Mouse (Mus musculus) midbrain, embryonic 12.5 days (tissue): ENCODE results near the gene Dhrs3. TPM values are rescaled to one million over a fixed set of nuclear protein-coding genes. Genes with fewer than 3 reads are reported as not detected.

Experiments
- ATAC-seq: fragments of 200-750 bp; cut with Nextera tagmentation; 2 replicates; pipeline ENCODE4 v1.8.0; 2017; ENCODE audit warnings: low read depth, moderate TSS enrichment, moderate library complexity; ENCODE audit not compliant: low FRiP score
- H3K27ac ChIP-seq: fragments of 300-500 bp; sonication (generic); replicated peaks from 2 replicates; pipeline ENCODE4 v1.5.1; 2016; ENCODE audit warnings: mild to moderate bottlenecking
- H3K27me3 ChIP-seq: fragments of 300-500 bp; sonication (generic); 2 replicates; pipeline ENCODE4 v1.6.1; 2016; ENCODE audit warnings: mild to moderate bottlenecking
- H3K36me3 ChIP-seq: fragments of 300-500 bp; sonication (generic); 2 replicates; pipeline ENCODE4 v1.6.1; 2016
- H3K4me1 ChIP-seq: fragments of 300-500 bp; sonication (generic); 2 replicates; pipeline ENCODE4 v1.6.1; 2016
- H3K4me2 ChIP-seq: fragments of 300-500 bp; sonication (generic); replicated peaks from 2 replicates; pipeline ENCODE4 v1.6.1; 2016; ENCODE audit warnings: mild to moderate bottlenecking, moderate library complexity
- H3K4me3 ChIP-seq: fragments of 300-500 bp; sonication (generic); 2 replicates; pipeline ENCODE4 v1.5.1; 2016; ENCODE audit warnings: mild to moderate bottlenecking
- H3K9ac ChIP-seq: fragments of 300-500 bp; sonication (generic); replicated peaks from 2 replicates; pipeline ENCODE4 v1.6.1; 2016; ENCODE audit warnings: mild to moderate bottlenecking, moderate library complexity
- H3K9me3 ChIP-seq: fragments of 300-500 bp; sonication (generic); 2 replicates; pipeline ENCODE4 v1.6.1; 2016; ENCODE audit warnings: mild to moderate bottlenecking
- WGBS: fragments of 180-500 bp; shearing (Covaris S2); methylation state at CpG from one replicate; pipeline ENCODE4 v1.1.7; 2016; 5-methylcytosine and 5-hydroxymethylcytosine counted together
- polyA plus RNA-seq: library from polyadenylated mRNA; unstranded; fragments of >200 nt; fragmentation: Nextera tagmentation; extraction: Ambion mirVana; gene quantifications from 2 replicates; pipeline ENCODE4 v1.2.1, GENCODE M21; 2016

Dhrs3 gene
- polyA plus RNA-seq, 1 experiment from 2014 or later: 13.6 TPM

DNA sequence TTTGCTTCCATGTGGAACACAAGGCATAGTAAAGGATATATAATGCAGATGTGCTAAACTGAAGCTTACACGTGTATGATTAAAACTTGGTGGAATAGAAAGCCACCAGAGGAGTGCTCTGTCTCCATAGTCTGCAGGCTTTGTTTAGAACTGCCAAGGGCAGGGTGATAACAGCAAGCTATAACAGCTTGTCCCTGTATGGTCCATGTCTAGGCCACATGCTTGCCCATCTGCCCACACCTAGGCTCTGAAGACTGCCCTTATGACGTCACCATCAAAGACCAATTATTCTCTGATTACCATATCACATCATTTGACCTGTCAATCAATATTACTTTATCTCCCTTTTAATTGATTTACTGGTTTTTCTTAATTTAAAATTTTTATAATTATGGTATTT, 72.6 kb downstream of the Dhrs3 start:
- H3K27me3 ChIP-seq: no peaks in the 10 kb centered on the region
- no peak overlapping the region for H3K4me2 ChIP-seq
- H3K36me3 ChIP-seq: no peaks in the 10 kb centered on the region
- H3K9ac ChIP-seq: no peak overlapping the region
- no peaks in the 10 kb centered on the region for H3K9me3 ChIP-seq
- H3K27ac ChIP-seq: no peak overlapping the region
- ATAC-seq: peak; percentile 61; the same call in 1 of the 2 replicates
- H3K4me3 ChIP-seq: no peak overlapping the region
- 83% methylated on average over 2 of the region's 2 CpGs for WGBS
- no peaks in the 10 kb centered on the region for H3K4me1 ChIP-seq

DNA sequence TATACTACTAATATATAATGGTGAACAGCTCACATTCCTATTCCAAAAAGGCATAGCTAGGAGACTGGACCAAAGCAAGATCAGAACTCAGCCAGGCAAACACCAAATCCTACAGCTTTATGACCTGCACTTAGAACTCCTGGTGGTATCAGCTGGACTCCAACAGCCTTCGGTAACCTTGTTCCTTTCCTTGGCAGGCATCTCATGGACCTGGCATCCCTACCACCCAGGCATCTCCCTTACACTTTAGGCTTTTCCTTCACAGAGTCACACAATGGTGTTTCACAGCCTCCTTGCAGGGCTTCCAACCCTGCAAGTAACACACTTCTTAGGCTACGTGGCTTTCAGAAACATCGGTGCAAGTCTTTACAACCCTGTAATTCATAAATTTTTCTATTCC, 75.7 kb downstream of the Dhrs3 start:
- Histone ChIP-seq H3K9me3 (no peaks in the 10 kb centered on the region), H3K27ac (no peak overlapping the region), H3K4me2 (no peak overlapping the region), H3K4me1 (no peaks in the 10 kb centered on the region), H3K36me3 (no peaks in the 10 kb centered on the region), H3K9ac (no peak overlapping the region), H3K27me3 (no peaks in the 10 kb centered on the region), H3K4me3 (no peak overlapping the region)
- ATAC-seq: no peak
- WGBS: 92% methylated on average over 3 of the region's 3 CpGs

DNA sequence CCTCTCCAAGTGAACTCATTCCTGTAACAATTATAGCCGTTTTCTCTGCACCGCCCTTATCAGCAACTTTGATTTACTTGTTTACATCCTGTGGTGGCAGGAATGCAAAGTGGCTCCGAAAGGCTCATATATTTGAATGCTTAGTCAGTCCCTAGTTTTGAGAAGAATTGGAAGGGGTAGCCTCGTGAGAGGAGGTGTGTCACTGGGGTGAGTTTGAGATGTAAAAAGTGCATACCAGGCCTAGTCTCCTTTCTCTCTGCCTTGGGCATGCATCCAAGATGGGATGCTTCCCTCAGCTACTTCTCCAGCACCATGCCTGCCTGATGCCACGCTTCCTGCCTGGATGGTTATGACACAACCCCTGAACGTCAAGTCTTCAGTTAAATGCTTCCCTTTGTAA, 76.4 kb downstream of the Dhrs3 start:
- Histone ChIP-seq H3K9me3 (no peaks in the 10 kb centered on the region), H3K27me3 (no peaks in the 10 kb centered on the region), H3K36me3 (no peaks in the 10 kb centered on the region), H3K4me2 (no peak overlapping the region), H3K4me1 (no peaks in the 10 kb centered on the region), H3K9ac (no peak overlapping the region), H3K27ac (no peak overlapping the region), H3K4me3 (no peak overlapping the region)
- no peak for ATAC-seq
- WGBS: 89% methylated on average over 6 of the region's 6 CpGs

DNA sequence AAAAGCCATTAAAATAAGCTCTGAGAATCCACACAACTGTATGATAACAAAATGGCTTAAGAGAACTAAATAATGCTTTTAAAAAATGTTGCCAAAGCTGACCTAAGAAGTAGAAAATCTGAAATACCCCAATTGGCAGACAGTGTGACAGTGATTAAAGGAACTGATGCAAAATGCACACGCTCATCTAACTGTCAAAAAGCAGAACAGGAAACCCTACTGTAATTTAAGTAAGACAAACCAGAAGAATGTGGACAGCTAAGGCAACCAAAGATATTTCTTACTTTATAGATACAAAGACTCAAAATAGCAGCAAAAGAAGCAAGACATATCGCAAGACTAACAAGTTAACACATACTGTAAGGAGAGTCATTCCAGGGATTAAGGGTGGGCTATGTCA, 78.4 kb downstream of the Dhrs3 start:
- H3K4me1 ChIP-seq: no peaks in the 10 kb centered on the region
- H3K4me3 ChIP-seq: no peak overlapping the region
- ATAC-seq: no peak
- no peaks in the 10 kb centered on the region for H3K36me3 ChIP-seq
- H3K9ac ChIP-seq: no peak overlapping the region
- 95% methylated on average over 2 of the region's 2 CpGs for WGBS
- no peak overlapping the region for H3K27ac ChIP-seq
- no peaks in the 10 kb centered on the region for H3K27me3 ChIP-seq
- H3K9me3 ChIP-seq: no peaks in the 10 kb centered on the region
- no peak overlapping the region for H3K4me2 ChIP-seq

- Histone ChIP-seq H3K27me3 (no peaks in the 10 kb centered on the region), H3K9me3 (no peaks in the 10 kb centered on the region), H3K4me1 (no peaks in the 10 kb centered on the region), H3K36me3 (no peaks in the 10 kb centered on the region), H3K9ac (no peak overlapping the region), H3K4me3 (no peak overlapping the region), H3K4me2 (no peak overlapping the region), H3K27ac (no peak overlapping the region)
- WGBS: 86% methylated on average over 6 of the region's 6 CpGs
- ATAC-seq: no peak
Measured at GRCm38 (mm10) chr4:144972948-144973720, 80.5 kb downstream of the Dhrs3 start.

DNA sequence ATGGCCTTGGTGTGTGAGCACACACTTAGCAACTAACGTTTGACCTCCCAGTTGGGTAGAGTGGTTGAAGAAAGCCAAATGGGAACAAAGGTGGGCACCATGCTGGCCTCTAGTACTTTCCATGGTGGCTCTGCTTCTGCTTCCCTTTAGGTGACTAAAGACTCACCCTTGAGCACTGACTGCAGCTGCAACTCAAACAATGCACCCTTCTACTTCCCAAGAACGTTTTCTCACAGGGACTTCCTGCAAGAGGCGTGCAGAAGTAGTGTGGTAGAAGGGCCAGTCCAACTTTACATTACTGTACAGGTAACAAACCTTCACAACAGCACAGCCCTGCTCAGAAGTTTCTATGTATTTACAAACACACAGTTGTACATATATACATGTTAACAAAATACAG, 81.8 kb downstream of the Dhrs3 start:
- no peak for ATAC-seq
- no peak overlapping the region for H3K9ac ChIP-seq
- no peaks in the 10 kb centered on the region for H3K27me3 ChIP-seq
- H3K9me3 ChIP-seq: no peaks in the 10 kb centered on the region
- no peak overlapping the region for H3K4me2 ChIP-seq
- no peaks in the 10 kb centered on the region for H3K4me1 ChIP-seq
- H3K27ac ChIP-seq: no peak overlapping the region
- 83% methylated on average over 3 of the region's 3 CpGs for WGBS
- H3K36me3 ChIP-seq: no peaks in the 10 kb centered on the region
- H3K4me3 ChIP-seq: no peak overlapping the region

GRCm38 (mm10) chr4:144975505-144975904, 82.9 kb downstream of the Dhrs3 start:
- H3K9me3 ChIP-seq: no peaks in the 10 kb centered on the region
- no peaks in the 10 kb centered on the region for H3K4me1 ChIP-seq
- H3K27ac ChIP-seq: no peak overlapping the region
- H3K27me3 ChIP-seq: no peaks in the 10 kb centered on the region
- no peak overlapping the region for H3K4me3 ChIP-seq
- H3K9ac ChIP-seq: no peak overlapping the region
- no peaks in the 10 kb centered on the region for H3K36me3 ChIP-seq
- 39% methylated on average over 2 of the region's 2 CpGs for WGBS
- no peak for ATAC-seq
- no peak overlapping the region for H3K4me2 ChIP-seq

- H3K4me1 ChIP-seq: no peaks in the 10 kb centered on the region
- H3K27ac ChIP-seq: no peak overlapping the region
- H3K36me3 ChIP-seq: no peaks in the 10 kb centered on the region
- no peak for ATAC-seq
- no peak overlapping the region for H3K4me3 ChIP-seq
- H3K4me2 ChIP-seq: no peak overlapping the region
- H3K9ac ChIP-seq: no peak overlapping the region
- no peaks in the 10 kb centered on the region for H3K27me3 ChIP-seq
- WGBS: 48% methylated on average over 1 of the region's 1 CpGs
- H3K9me3 ChIP-seq: no peaks in the 10 kb centered on the region
Measured at GRCm38 (mm10) chr4:144977057-144977456, 84.4 kb downstream of the Dhrs3 start.

Other genes with a start within 250 kb of the Dhrs3 start
- gene Gm436, start 206.5 kb upstream of the Dhrs3 start, polyA plus RNA-seq: not detected in 2 replicates
- not detected in 2 replicates for gene Gm13178, start 171.4 kb upstream of the Dhrs3 start, polyA plus RNA-seq
- gene Gm438, start 106.2 kb upstream of the Dhrs3 start, polyA plus RNA-seq: not detected in 2 replicates